Mouse (Mus musculus) forebrain, embryonic 13.5 days (tissue): ENCODE measurements around the gene Topaz1. TPM values are rescaled to one million over a fixed set of nuclear protein-coding genes. Genes with fewer than 3 reads are reported as not detected.

Experiments used
- ATAC-seq: fragments of 200-750 bp; cut with Nextera tagmentation; 2 replicates; pipeline ENCODE4 v1.8.0; 2017
- H3K27ac ChIP-seq: fragments of 300-500 bp; sonication (generic); 2 replicates; pipeline ENCODE4 v1.5.1; 2015; ENCODE audit warnings: inconsistent platforms, mild to moderate bottlenecking, moderate library complexity
- H3K27me3 ChIP-seq: fragments of 300-500 bp; sonication (generic); 2 replicates; pipeline ENCODE4 v1.6.1; 2015; ENCODE audit warnings: mild to moderate bottlenecking, inconsistent platforms
- H3K36me3 ChIP-seq: fragments of 300-500 bp; sonication (generic); 2 replicates; pipeline ENCODE4 v1.6.1; 2015; ENCODE audit warnings: mild to moderate bottlenecking, inconsistent platforms; ENCODE audit not compliant: poor library complexity, severe bottlenecking
- H3K4me1 ChIP-seq: fragments of 300-500 bp; sonication (generic); 2 replicates; pipeline ENCODE4 v1.6.1; 2015; ENCODE audit warnings: inconsistent platforms
- H3K4me2 ChIP-seq: fragments of 300-500 bp; sonication (generic); 2 replicates; pipeline ENCODE4 v1.6.1; 2015; ENCODE audit warnings: inconsistent platforms, mild to moderate bottlenecking, moderate library complexity
- H3K4me3 ChIP-seq: fragments of 300-500 bp; sonication (generic); 2 replicates; pipeline ENCODE4 v1.5.1; 2015; ENCODE audit warnings: mild to moderate bottlenecking, inconsistent platforms
- H3K9ac ChIP-seq: fragments of 300-500 bp; sonication (generic); 2 replicates; pipeline ENCODE4 v1.6.1; 2015; ENCODE audit warnings: mild to moderate bottlenecking, inconsistent platforms
- H3K9me3 ChIP-seq: fragments of 300-500 bp; sonication (generic); replicated peaks from 2 replicates; pipeline ENCODE4 v1.6.1; 2016; ENCODE audit warnings: inconsistent platforms
- WGBS: fragments of 180-500 bp; shearing (Covaris S2); methylation state at CpG from one replicate; pipeline ENCODE4 v1.1.7; 2015; 5-methylcytosine and 5-hydroxymethylcytosine counted together
- polyA plus RNA-seq: library from polyadenylated mRNA; unstranded; fragments of >200 nt; fragmentation: Nextera tagmentation; extraction: Ambion mirVana; gene quantifications from 2 replicates; pipeline ENCODE4 v1.2.1, GENCODE M21; 2015

The Topaz1 gene
- polyA plus RNA-seq, 1 experiment from 2014 or later, result not detected

DNA sequence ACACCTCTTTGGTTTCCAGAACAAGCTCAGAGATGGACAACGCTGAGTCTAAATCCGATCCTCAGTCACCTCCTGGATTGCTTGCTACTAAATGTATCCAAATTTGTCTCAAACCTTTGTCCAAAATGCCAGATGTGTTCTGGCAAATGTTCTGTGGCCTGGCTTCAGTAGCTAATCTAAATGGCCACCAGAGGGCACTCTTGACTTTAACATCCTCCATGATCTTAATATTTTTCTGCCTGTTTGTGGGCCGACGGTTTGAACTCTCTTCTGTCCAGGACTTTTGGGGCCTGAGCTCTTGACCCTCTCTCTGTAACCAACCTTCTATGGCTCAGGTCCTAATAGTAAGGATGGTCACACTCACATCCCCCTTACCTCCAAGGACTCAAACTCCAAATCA, 10.4 kb upstream of the Topaz1 start:
- no peaks in the 10 kb centered on the region; the same call in 1 of the 2 replicates for H3K9me3 ChIP-seq
- no peak overlapping the region for H3K27ac ChIP-seq
- H3K9ac ChIP-seq, result no peak overlapping the region
- no peak for ATAC-seq
- 22% methylated on average over 4 of the region's 4 CpGs for WGBS
- H3K4me1 ChIP-seq, result no peaks in the 10 kb centered on the region
- H3K4me3 ChIP-seq, result no peak overlapping the region
- no peak overlapping the region for H3K4me2 ChIP-seq
- H3K27me3 ChIP-seq, result peaks cover 17% of the 10 kb centered on the region
- H3K36me3 ChIP-seq, result no peaks in the 10 kb centered on the region

- Histone ChIP-seq H3K9me3 (no peaks in the 10 kb centered on the region), H3K9ac (no peak overlapping the region), H3K27ac (no peak overlapping the region), H3K4me2 (no peak overlapping the region), H3K4me1 (no peaks in the 10 kb centered on the region), H3K27me3 (0 out of 2 replicates have a peak, but pooled peaks cover 2% of the 10 kb centered on the region), H3K36me3 (no peaks in the 10 kb centered on the region), H3K4me3 (no peak overlapping the region)
- 92% methylated on average over 1 of the region's 1 CpGs for WGBS
- ATAC-seq, result no peak
These were observed 1.3 kb upstream of the Topaz1 start for GRCm38 (mm10) chr9:122745879-122746278.

GRCm38 (mm10) chr9:122757614-122758013, 10.5 kb downstream of the Topaz1 start:
- no peak for ATAC-seq
- Histone ChIP-seq H3K9ac (no peak overlapping the region), H3K36me3 (no peaks in the 10 kb centered on the region), H3K4me3 (no peak overlapping the region), H3K27me3 (no peaks in the 10 kb centered on the region), H3K4me1 (no peaks in the 10 kb centered on the region), H3K27ac (no peak overlapping the region), H3K4me2 (no peak overlapping the region), H3K9me3 (no peaks in the 10 kb centered on the region)
- WGBS, result 50% methylated on average over 2 of the region's 2 CpGs

DNA sequence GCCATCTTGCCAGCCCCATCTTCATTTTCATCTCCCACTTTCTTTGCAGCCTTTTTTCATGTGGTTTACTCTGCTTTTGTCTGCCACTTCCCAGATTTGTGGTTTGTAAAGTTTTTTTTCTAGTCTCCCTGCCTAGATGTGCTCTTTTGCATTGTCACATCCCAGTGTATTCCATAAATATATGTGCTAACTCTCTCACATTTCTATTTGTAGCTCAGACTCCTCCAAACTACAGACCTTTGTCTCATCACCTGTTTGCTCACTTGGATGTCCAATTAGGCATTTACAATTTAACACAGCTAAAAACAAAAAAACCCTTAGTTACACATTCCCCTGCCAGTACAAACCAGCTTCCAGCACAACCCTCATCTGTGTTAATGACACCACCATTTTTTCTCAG, 13.0 kb downstream of the Topaz1 start:
- no peaks in the 10 kb centered on the region for H3K27me3 ChIP-seq
- H3K4me3 ChIP-seq, result no peak overlapping the region
- H3K4me2 ChIP-seq, result no peak overlapping the region
- H3K36me3 ChIP-seq, result no peaks in the 10 kb centered on the region
- no peak overlapping the region for H3K9ac ChIP-seq
- no peaks in the 10 kb centered on the region for H3K4me1 ChIP-seq
- no peak for ATAC-seq
- no peak overlapping the region for H3K27ac ChIP-seq
- H3K9me3 ChIP-seq, result no peaks in the 10 kb centered on the region

DNA sequence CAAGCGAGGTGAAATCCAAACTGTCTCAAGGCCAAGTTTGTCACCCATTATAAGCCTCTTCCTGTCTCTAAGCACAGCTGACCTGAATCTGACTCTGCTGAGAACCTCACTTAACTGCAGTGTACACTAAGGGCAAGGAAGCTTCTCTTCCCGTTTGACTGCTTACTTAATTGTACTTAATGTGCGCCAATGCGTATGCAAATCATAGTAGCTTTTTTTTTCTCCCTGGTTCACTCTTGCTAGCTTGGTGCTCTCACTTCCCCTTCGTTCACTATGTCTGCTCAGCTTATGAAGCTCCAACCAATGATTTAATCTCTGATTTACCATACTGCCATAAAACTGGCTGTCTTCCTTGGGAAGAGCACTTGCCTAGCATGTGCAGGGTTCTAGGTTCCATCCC, 38.1 kb downstream of the Topaz1 start:
- no peak for ATAC-seq

DNA sequence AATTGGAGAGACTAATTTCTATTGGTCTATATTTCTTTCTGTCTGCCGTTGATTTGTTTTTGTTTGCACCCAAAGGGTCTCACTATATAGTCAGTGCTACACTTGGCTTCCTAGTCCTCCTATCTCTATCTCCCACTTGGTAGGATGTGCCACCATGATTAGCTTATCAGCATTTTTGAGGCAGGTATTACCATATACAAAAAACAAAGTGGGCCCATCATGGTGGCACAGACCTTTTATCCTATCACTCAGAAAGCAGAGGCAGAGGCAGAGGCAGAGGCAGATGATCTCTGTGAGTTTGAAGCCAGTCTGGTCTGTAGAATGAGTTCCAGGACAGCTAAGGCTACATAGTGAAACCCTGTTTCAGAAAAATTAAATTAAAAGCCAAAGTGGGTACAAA, 39.4 kb downstream of the Topaz1 start:
- Histone ChIP-seq H3K4me3 (no peak overlapping the region), H3K4me1 (no peaks in the 10 kb centered on the region), H3K9me3 (no peaks in the 10 kb centered on the region), H3K36me3 (no peaks in the 10 kb centered on the region), H3K27me3 (no peaks in the 10 kb centered on the region), H3K9ac (no peak overlapping the region), H3K4me2 (no peak overlapping the region), H3K27ac (no peak overlapping the region)
- 98% methylated on average over 1 of the region's 1 CpGs for WGBS
- no peak for ATAC-seq

More for the DNA sequence above, 38.1 kb downstream of the Topaz1 start:
- no peaks in the 10 kb centered on the region for H3K4me1 ChIP-seq
- H3K36me3 ChIP-seq, result no peaks in the 10 kb centered on the region
- no peak overlapping the region for H3K27ac ChIP-seq
- no peaks in the 10 kb centered on the region for H3K27me3 ChIP-seq
- no peak overlapping the region for H3K4me3 ChIP-seq
- H3K9me3 ChIP-seq, result no peaks in the 10 kb centered on the region
- H3K9ac ChIP-seq, result no peak overlapping the region
- no peak overlapping the region for H3K4me2 ChIP-seq
- WGBS, result 85% methylated on average over 5 of the region's 5 CpGs

DNA sequence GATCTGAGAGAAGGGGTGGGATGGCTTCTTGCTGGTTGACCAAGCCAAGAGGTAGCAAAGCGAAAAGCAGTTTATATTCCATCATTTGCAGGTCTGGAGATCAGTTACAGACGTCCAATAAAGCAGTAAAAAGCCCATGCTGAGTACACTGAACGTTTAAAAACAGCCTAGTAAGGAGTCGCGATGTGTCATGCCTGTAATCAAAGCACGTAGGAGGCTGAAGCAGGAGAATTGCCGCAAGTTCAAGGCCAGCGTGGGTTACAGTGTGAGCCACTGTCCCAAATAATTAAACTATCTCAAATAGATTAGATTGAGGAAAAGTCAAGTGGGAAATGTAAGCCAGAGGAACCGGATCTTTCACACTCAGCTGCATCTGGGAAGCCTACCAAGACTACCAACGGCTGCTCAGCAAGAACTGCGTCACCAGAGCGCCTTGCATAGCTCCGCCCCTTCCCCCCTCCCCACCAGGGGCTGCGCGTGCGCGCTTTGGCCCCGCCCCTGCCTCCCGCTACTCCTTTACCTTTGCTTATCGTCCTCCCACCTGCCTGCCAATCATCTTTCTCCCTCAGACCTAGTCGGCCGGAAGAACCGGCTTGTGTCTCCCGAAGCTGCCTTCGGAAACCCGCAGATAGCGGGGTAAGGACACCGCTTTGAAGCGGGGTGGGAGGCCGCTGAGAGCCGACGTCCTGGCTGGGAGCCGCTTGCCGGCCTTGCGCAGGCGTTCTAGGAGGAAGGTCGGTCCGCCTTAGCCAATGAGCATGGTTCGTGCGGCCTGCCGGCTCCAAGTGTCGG, 58.1 kb downstream of the Topaz1 start, which contains the start of gene Tcaim:
Gene Tcaim, plus strand, starts transcription at position 487 of the 792 bp plus-strand sequence.
- 7% methylated on average over 41 of the region's 42 CpGs for WGBS
- Histone ChIP-seq H3K4me1 (peaks cover 14% of the 10 kb centered on the region), H3K36me3 (no peaks in the 10 kb centered on the region), H3K4me3 (peak within 1 kb of the TSS; percentile 64), H3K27me3 (0 out of 2 replicates have a peak, but pooled peaks cover 5% of the 10 kb centered on the region), H3K9me3 (no peaks in the 10 kb centered on the region), H3K9ac (peak within 1 kb of the TSS; percentile 83), H3K27ac (peak within 1 kb of the TSS; percentile 92), H3K4me2 (peak within 1 kb of the TSS; percentile 88)
- peak; percentile 98 for ATAC-seq

- no peak for ATAC-seq
- Histone ChIP-seq H3K36me3 (no peaks in the 10 kb centered on the region), H3K4me1 (peaks cover 14% of the 10 kb centered on the region), H3K9ac (peak overlapping the region; percentile 83), H3K4me3 (peak overlapping the region; percentile 64), H3K9me3 (no peaks in the 10 kb centered on the region), H3K27me3 (0 out of 2 replicates have a peak, but pooled peaks cover 4% of the 10 kb centered on the region), H3K4me2 (peak overlapping the region; percentile 88), H3K27ac (peak overlapping the region; percentile 92)
- WGBS, result 11% methylated on average over 10 of the region's 10 CpGs
These were observed 58.7 kb downstream of the Topaz1 start for GRCm38 (mm10) chr9:122805845-122806341.

DNA sequence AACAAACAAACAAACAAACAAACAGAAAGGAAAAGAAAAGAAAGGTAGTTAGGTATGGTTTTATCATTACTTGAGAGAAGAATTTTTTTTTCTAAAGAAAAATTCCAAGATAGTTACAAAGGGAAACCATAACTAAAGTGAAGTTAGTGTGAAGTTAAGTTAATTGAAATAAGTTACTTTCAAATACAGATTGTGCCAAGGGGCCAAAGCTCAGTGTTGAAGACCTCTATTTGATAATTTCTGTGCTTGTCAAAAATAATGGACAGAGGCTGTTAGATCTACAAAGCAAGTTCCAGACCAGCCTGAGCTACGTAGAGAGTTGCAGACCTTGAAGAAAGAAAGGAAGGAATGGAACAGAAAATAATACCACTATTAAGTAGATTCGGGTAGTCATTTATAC, 60.0 kb downstream of the Topaz1 start:
- no peak overlapping the region for H3K9ac ChIP-seq
- 0 out of 2 replicates have a peak, but pooled peaks cover 2% of the 10 kb centered on the region for H3K27me3 ChIP-seq
- H3K4me2 ChIP-seq, result no peak overlapping the region
- ATAC-seq, result no peak
- H3K9me3 ChIP-seq, result no peaks in the 10 kb centered on the region
- peaks cover 5% of the 10 kb centered on the region for H3K36me3 ChIP-seq
- H3K4me3 ChIP-seq, result no peak overlapping the region
- peaks cover 14% of the 10 kb centered on the region for H3K4me1 ChIP-seq
- WGBS, result 96% methylated on average over 2 of the region's 2 CpGs
- no peak overlapping the region for H3K27ac ChIP-seq

GRCm38 (mm10) chr9:122810212-122810611, 63.1 kb downstream of the Topaz1 start:
- ATAC-seq, result no peak
- no peak overlapping the region for H3K4me2 ChIP-seq
- H3K27ac ChIP-seq, result no peak overlapping the region
- no peak overlapping the region for H3K9ac ChIP-seq
- H3K4me1 ChIP-seq, result peaks cover 10% of the 10 kb centered on the region
- 92% methylated on average over 3 of the region's 3 CpGs for WGBS
- no peaks in the 10 kb centered on the region for H3K9me3 ChIP-seq
- no peak overlapping the region for H3K4me3 ChIP-seq
- H3K27me3 ChIP-seq, result no peaks in the 10 kb centered on the region
- H3K36me3 ChIP-seq, result peaks cover 19% of the 10 kb centered on the region

GRCm38 (mm10) chr9:122812386-122812785, 65.2 kb downstream of the Topaz1 start:
- Histone ChIP-seq H3K4me2 (no peak overlapping the region), H3K36me3 (peaks cover 19% of the 10 kb centered on the region), H3K4me3 (no peak overlapping the region), H3K27ac (no peak overlapping the region), H3K9me3 (no peaks in the 10 kb centered on the region), H3K4me1 (no peaks in the 10 kb centered on the region), H3K27me3 (no peaks in the 10 kb centered on the region), H3K9ac (no peak overlapping the region)
- no peak for ATAC-seq
- WGBS, result 88% methylated on average over 5 of the region's 5 CpGs

- 92% methylated on average over 2 of the region's 2 CpGs for WGBS
- Histone ChIP-seq H3K36me3 (peaks cover 24% of the 10 kb centered on the region), H3K4me2 (no peak overlapping the region), H3K9ac (no peak overlapping the region), H3K9me3 (no peaks in the 10 kb centered on the region), H3K27ac (no peak overlapping the region), H3K4me1 (no peaks in the 10 kb centered on the region), H3K27me3 (no peaks in the 10 kb centered on the region), H3K4me3 (no peak overlapping the region)
- ATAC-seq, result no peak
These were observed 67.6 kb downstream of the Topaz1 start for GRCm38 (mm10) chr9:122814775-122815174.
